Mouse (Mus musculus) CH12.LX (cell line): Measurements from ENCODE around the gene Rexo5. TPM values are rescaled to one million over a fixed set of nuclear protein-coding genes. Genes with fewer than 3 reads are reported as not detected.
A peak's percentile ranks its signal among the peaks of the same experiment; 100 is the strongest.

ENCODE experiments used
- DNase-seq: peaks from one replicate; pipeline ENCODE4 v3.0.0-alpha.2; 2013; ENCODE audit errors: extremely low read depth
- H3K27ac ChIP-seq: 2 replicates; pipeline ENCODE4 v1.5.1; 2012; ENCODE audit warnings: low read depth, mild to moderate bottlenecking, control low read depth, moderate library complexity; ENCODE audit not compliant: insufficient read depth
- H3K27me3 ChIP-seq: replicated peaks from 2 replicates; pipeline ENCODE3; 2012; ENCODE audit warnings: inconsistent platforms
- H3K36me3 ChIP-seq, 2 experiments: replicated peaks in 1 of 2; 2 replicates each; pipeline versions ENCODE3 to v1.6.1; 2012; ENCODE audit warnings: inconsistent platforms in 1 of 2, low read length in 1 of 2, mild to moderate bottlenecking in 1 of 2, mixed read lengths in 1 of 2, moderate library complexity in 1 of 2; ENCODE audit not compliant: control insufficient read depth in 1 of 2, insufficient read depth in 1 of 2
- H3K4me1 ChIP-seq, 2 experiments: 2 replicates each; pipeline ENCODE4 v1.6.1; 2012; ENCODE audit warnings: inconsistent platforms in 1 of 2, moderate library complexity in 1 of 2; ENCODE audit not compliant: insufficient read depth in 2 of 2, control insufficient read depth in 1 of 2
- H3K4me2 ChIP-seq: 2 replicates; pipeline ENCODE4 v1.6.1; 2012; ENCODE audit warnings: low read depth, mild to moderate bottlenecking, control low read depth; ENCODE audit not compliant: poor library complexity, insufficient read depth, severe bottlenecking
- H3K4me3 ChIP-seq, 3 experiments: fragments of 150-350 bp in 1 of 3; sonication (generic) in 1 of 3; replicated peaks in 1 of 3; 2 replicates each; pipeline versions ENCODE3 to v1.5.1; 2011 to 2012; ENCODE audit warnings: low read depth in 2 of 3, low read length in 2 of 3, mild to moderate bottlenecking in 2 of 3, moderate library complexity in 2 of 3, control low read depth in 1 of 3, improper control_type of control experiment in 1 of 3, inconsistent platforms in 1 of 3, mixed read lengths in 1 of 3; ENCODE audit not compliant: poor library complexity in 1 of 3
- H3K79me2 ChIP-seq: replicated peaks from 2 replicates; pipeline ENCODE4 v1.6.1; 2012; ENCODE audit warnings: mild to moderate bottlenecking, moderate library complexity; ENCODE audit not compliant: control insufficient read depth, poor library complexity, insufficient read depth, severe bottlenecking; ENCODE audit errors: extremely low read depth
- H3K9ac ChIP-seq: 2 replicates; pipeline ENCODE4 v1.6.1; 2012; ENCODE audit warnings: low read depth, mild to moderate bottlenecking, control low read depth, moderate library complexity; ENCODE audit not compliant: insufficient read depth
- H3K9me3 ChIP-seq: replicated peaks from 2 replicates; pipeline ENCODE3; 2012; ENCODE audit warnings: low read length, inconsistent platforms, mixed read lengths
- BHLHE40 ChIP-seq: IDR thresholded peaks from 2 replicates; pipeline ENCODE4 v1.6.1; 2011; ENCODE audit warnings: mild to moderate bottlenecking, low read depth, low read length, improper control_type of control experiment
- CHD1 ChIP-seq: IDR thresholded peaks from 2 replicates; pipeline ENCODE4 v1.6.1; 2012; ENCODE audit warnings: low read depth, low read length, improper control_type of control experiment, inconsistent platforms
- CTCF ChIP-seq, 2 experiments: IDR thresholded peaks in 1 of 2; conservative IDR thresholded peaks in 1 of 2; 2 replicates each; pipeline ENCODE4 v1.5.1; 2011 to 2012; ENCODE audit warnings: low read depth in 2 of 2, low read length in 2 of 2, improper control_type of control experiment in 1 of 2, inconsistent platforms in 1 of 2, mild to moderate bottlenecking in 1 of 2, moderate library complexity in 1 of 2
- E2F4 ChIP-seq: IDR thresholded peaks from 2 replicates; pipeline ENCODE4 v1.6.1; 2011; ENCODE audit warnings: low read depth, low read length, improper control_type of control experiment; ENCODE audit not compliant: insufficient replicate concordance
- EP300 ChIP-seq: IDR thresholded peaks from 2 replicates; pipeline ENCODE4 v1.6.1; 2011; ENCODE audit warnings: low read length, improper control_type of control experiment
- HCFC1 ChIP-seq: IDR thresholded peaks from 2 replicates; pipeline ENCODE4 v1.6.1; 2012; ENCODE audit warnings: low read depth, mild to moderate bottlenecking, inconsistent platforms, low read length, improper control_type of control experiment
- IRF4 ChIP-seq: IDR thresholded peaks from 2 replicates; pipeline ENCODE4 v1.6.1; 2014; ENCODE audit warnings: low read depth, mild to moderate bottlenecking, inconsistent platforms, low read length, improper control_type of control experiment
- JUN ChIP-seq: IDR thresholded peaks from 2 replicates; pipeline ENCODE4 v1.6.1; 2011; ENCODE audit warnings: low read depth, mild to moderate bottlenecking, low read length, improper control_type of control experiment, moderate library complexity; ENCODE audit not compliant: insufficient read depth
- JUND ChIP-seq: conservative IDR thresholded peaks from 2 replicates; pipeline ENCODE4 v1.6.1; 2011; ENCODE audit warnings: low read depth, low read length, improper control_type of control experiment
- KAT2A ChIP-seq: IDR thresholded peaks from 2 replicates; pipeline ENCODE4 v1.6.1; 2012; ENCODE audit warnings: low read length, improper control_type of control experiment, inconsistent platforms; ENCODE audit not compliant: insufficient replicate concordance
- MAX ChIP-seq: IDR thresholded peaks from 2 replicates; pipeline ENCODE4 v1.6.1; 2011; ENCODE audit warnings: low read length, improper control_type of control experiment
- MAZ ChIP-seq: IDR thresholded peaks from 2 replicates; pipeline ENCODE4 v1.6.1; 2012; ENCODE audit warnings: low read depth, mild to moderate bottlenecking, inconsistent platforms, low read length, improper control_type of control experiment, moderate library complexity
- MEF2A ChIP-seq: IDR thresholded peaks from 2 replicates; pipeline ENCODE4 v1.6.1; 2014; ENCODE audit warnings: low read depth, mild to moderate bottlenecking, inconsistent platforms, low read length, improper control_type of control experiment, borderline replicate concordance
- MYC ChIP-seq: IDR thresholded peaks from 2 replicates; pipeline ENCODE4 v1.6.1; 2011; ENCODE audit warnings: low read depth, mild to moderate bottlenecking, improper control_type of control experiment, low read length
- NELFE ChIP-seq: IDR thresholded peaks from 2 replicates; pipeline ENCODE4 v1.6.1; 2011; ENCODE audit warnings: low read depth, low read length, improper control_type of control experiment
- PAX5 ChIP-seq: IDR thresholded peaks from 2 replicates; pipeline ENCODE4 v1.6.1; 2012; ENCODE audit warnings: low read length, inconsistent platforms, mixed read lengths
- POLR2A ChIP-seq: IDR thresholded peaks from 2 replicates; pipeline ENCODE4 v1.6.1; 2011; ENCODE audit warnings: low read depth, mild to moderate bottlenecking, improper control_type of control experiment, low read length
- POLR2AphosphoS2 ChIP-seq: IDR thresholded peaks from 2 replicates; pipeline ENCODE4 v1.6.1; 2011; ENCODE audit warnings: low read depth, low read length, improper control_type of control experiment
- RAD21 ChIP-seq: IDR thresholded peaks from 2 replicates; pipeline ENCODE4 v1.6.1; 2011; ENCODE audit warnings: low read depth, mild to moderate bottlenecking, low read length, improper control_type of control experiment, moderate library complexity
- RCOR1 ChIP-seq: conservative IDR thresholded peaks from 2 replicates; pipeline ENCODE4 v1.6.1; 2012; ENCODE audit warnings: low read depth, mild to moderate bottlenecking, inconsistent platforms, low read length, improper control_type of control experiment
- SIN3A ChIP-seq: IDR thresholded peaks from 2 replicates; pipeline ENCODE4 v1.6.1; 2012; ENCODE audit warnings: low read length, improper control_type of control experiment, inconsistent platforms
- TCF12 ChIP-seq: IDR thresholded peaks from 2 replicates; pipeline ENCODE4 v1.6.1; 2014; ENCODE audit warnings: low read depth, mild to moderate bottlenecking, inconsistent platforms, low read length, improper control_type of control experiment
- UBTF ChIP-seq: IDR thresholded peaks from 2 replicates; pipeline ENCODE4 v1.6.1; 2012; ENCODE audit warnings: low read depth, mild to moderate bottlenecking, inconsistent platforms, low read length, improper control_type of control experiment, moderate library complexity
- ZKSCAN1 ChIP-seq: IDR thresholded peaks from 2 replicates; pipeline ENCODE4 v1.6.1; 2012; ENCODE audit warnings: low read depth, inconsistent platforms, low read length, improper control_type of control experiment, borderline replicate concordance
- dilution Hi-C: fragments of 300-500 bp; cut with MboI; formaldehyde crosslinking; loops from 2 replicates; pipeline ENCODE4 v1.14.3; 2020; ENCODE audit warnings: low sequenced_read_pairs; ENCODE audit not compliant: extremely low pct_unique_long_range_greater_than_20kb, extremely low pct_ligation_motif_present
- in situ Hi-C: fragments of 300-500 bp; cut with MboI; formaldehyde crosslinking; loops from 3 replicates; pipeline ENCODE4 v1.14.3; 2019; ENCODE audit warnings: low sequenced_read_pairs, low pct_ligation_motif_present, low pct_unique_long_range_greater_than_20kb, mixed read lengths
- polyA plus RNA-seq: library from polyadenylated mRNA; unstranded; fragments of >175 nt; gene quantifications from 2 replicates; pipeline ENCODE4 v1.2.1, GENCODE M21; 2012; ENCODE audit warnings: low read depth; ENCODE audit not compliant: insufficient read length
- total RNA-seq, 2 experiments: library from RNA; depleted of rRNA; stranded (reverse); fragments of 300-350 nt in 1 of 2; fragments of >200 nt in 1 of 2; gene quantifications; 2 replicates each; pipeline ENCODE4 v1.2.3; 2012 to 2014

Gene Rexo5
- total and polyA plus RNA-seq, 3 experiments = 11.0 to 15.5 (median 12.0) TPM

GRCm38 (mm10) chr7:119789024-119789423 lies 4.8 kb upstream of the Rexo5 start:
- H3K4me2 ChIP-seq = no peak overlapping the region
- peak; percentile 49 to 52 for TF ChIP-seq CTCF (conservative IDR thresholded peaks at IDR 0.05 in 1 of 2, IDR thresholded peaks at IDR 0.05 in 1 of 2; ENCODE audit: low read depth in 2 of 2, low read length in 2 of 2)
- no peak for TF ChIP-seq EP300
- 0 out of 2 replicates have a peak, but pooled peaks have one; percentile 28 for TF ChIP-seq KAT2A
- no peak overlapping the region for H3K9ac ChIP-seq
- H3K79me2 ChIP-seq = 0 out of 2 replicates have a peak, but pooled peaks cover 3% of the 10 kb centered on the region
- in situ Hi-C loops (no loop called here), dilution Hi-C loops (no loop called here)
- H3K36me3 ChIP-seq = peaks cover 28 to 58% of the 10 kb centered on the region in 2 experiments
- H3K27ac ChIP-seq = no peak overlapping the region
- H3K4me1 ChIP-seq = peaks cover 3 to 10% of the 10 kb centered on the region in 2 experiments; a peak in 3 of 4 replicates
- H3K9me3 ChIP-seq = no peaks in the 10 kb centered on the region
- H3K27me3 ChIP-seq = no peaks in the 10 kb centered on the region
- H3K4me3 ChIP-seq = no peak overlapping the region
- DNase-seq = peak; percentile 49

GRCm38 (mm10) chr7:119794251-119794638 lies 439 bp downstream of the Rexo5 start:
- H3K9me3 ChIP-seq = no peaks in the 10 kb centered on the region
- H3K27ac ChIP-seq = peak overlapping the region; percentile 57
- peak overlapping the region; percentile 86 for H3K9ac ChIP-seq
- peaks cover 10 to 19% of the 10 kb centered on the region in 2 experiments for H3K36me3 ChIP-seq
- H3K79me2 ChIP-seq = 0 out of 2 replicates have a peak, but pooled peaks cover 4% of the 10 kb centered on the region
- H3K4me3 ChIP-seq = peak overlapping the region; percentile 65 to 84 (median 77)
- TF ChIP-seq KAT2A = no peak
- TF ChIP-seq SIN3A = peak; percentile 27; the same call in 1 of the 2 replicates
- TF ChIP-seq BHLHE40 = no peak
- no peak for TF ChIP-seq TCF12
- TF ChIP-seq HCFC1 = no peak
- no peak for TF ChIP-seq E2F4
- TF ChIP-seq IRF4 = no peak
- no peak for TF ChIP-seq ZKSCAN1
- TF ChIP-seq MAX = no peak
- TF ChIP-seq PAX5 = no peak
- no peak for TF ChIP-seq POLR2AphosphoS2
- peak; percentile 43; the same call in 1 of the 2 replicates for TF ChIP-seq UBTF
- no peak for TF ChIP-seq MAZ
- TF ChIP-seq NELFE = no peak
- no peak for TF ChIP-seq CTCF (conservative IDR thresholded peaks at IDR 0.05 in 1 of 2, IDR thresholded peaks at IDR 0.05 in 1 of 2; ENCODE audit: low read depth in 2 of 2, low read length in 2 of 2)
- TF ChIP-seq JUN = no peak
- TF ChIP-seq RAD21 = no peak
- no peak for TF ChIP-seq MYC
- no peak for TF ChIP-seq RCOR1
- TF ChIP-seq JUND = no peak
- no peak for TF ChIP-seq POLR2A
- TF ChIP-seq MEF2A = 0 out of 2 replicates have a peak, but pooled peaks have one; percentile 3
- no peak for TF ChIP-seq CHD1
- H3K27me3 ChIP-seq = no peaks in the 10 kb centered on the region
- peak overlapping the region; percentile 47; the same call in 1 of the 2 replicates for H3K4me2 ChIP-seq
- H3K4me1 ChIP-seq = peaks cover 3 to 15% of the 10 kb centered on the region in 2 experiments; a peak in 3 of 4 replicates
- dilution Hi-C loops (no loop called here), in situ Hi-C loops (no loop called here)
- DNase-seq = no peak
